Mouse (Mus musculus) midbrain, postnatal 0 days (tissue): ENCODE results near the gene Elf2. TPM values are rescaled to one million over a fixed set of nuclear protein-coding genes. Genes with fewer than 3 reads are reported as not detected.
"Not testable (repeated sequence)": the region's sequence is repeated elsewhere in the genome, so short reads cannot be mapped to it uniquely, and the experiment has no call there.

Experiments
- ATAC-seq: fragments of 200-750 bp; cut with Nextera tagmentation; 2 replicates; pipeline ENCODE4 v1.8.0; 2017; ENCODE audit warnings: moderate number of reproducible peaks, mild to moderate bottlenecking, moderate TSS enrichment, moderate library complexity; ENCODE audit not compliant: low FRiP score
- DNase-seq: peaks from one replicate; pipeline ENCODE4 v3.0.0-alpha.2; 2015; ENCODE audit warnings: low spot score
- H3K27ac ChIP-seq: fragments of 300-500 bp; sonication (generic); 2 replicates; pipeline ENCODE4 v1.5.1; 2014; ENCODE audit warnings: low read depth, mild to moderate bottlenecking, low read length, mixed read lengths
- H3K27me3 ChIP-seq: fragments of 300-500 bp; sonication (generic); 2 replicates; pipeline ENCODE4 v1.6.1; 2014; ENCODE audit warnings: low read length, control low read depth, mixed read lengths; ENCODE audit not compliant: insufficient read depth
- H3K36me3 ChIP-seq: fragments of 300-500 bp; sonication (generic); 2 replicates; pipeline ENCODE4 v1.6.1; 2014; ENCODE audit warnings: low read length, control low read depth, mixed read lengths; ENCODE audit not compliant: insufficient read depth
- H3K4me1 ChIP-seq: fragments of 300-500 bp; sonication (generic); 2 replicates; pipeline ENCODE4 v1.6.1; 2014; ENCODE audit warnings: mild to moderate bottlenecking, control low read depth, antibody characterized with exemption, low read length, mixed read lengths; ENCODE audit not compliant: insufficient read depth
- H3K4me2 ChIP-seq: fragments of 300-500 bp; sonication (generic); 2 replicates; pipeline ENCODE4 v1.6.1; 2014; ENCODE audit warnings: low read depth, mild to moderate bottlenecking, low read length, mixed read lengths; ENCODE audit not compliant: poor library complexity, severe bottlenecking
- H3K4me3 ChIP-seq: fragments of 300-500 bp; sonication (generic); 2 replicates; pipeline ENCODE4 v1.5.1; 2014; ENCODE audit warnings: low read depth, mild to moderate bottlenecking, low read length, moderate library complexity
- H3K9ac ChIP-seq: fragments of 300-500 bp; sonication (generic); replicated peaks from 2 replicates; pipeline ENCODE4 v1.6.1; 2014; ENCODE audit warnings: mild to moderate bottlenecking, low read length, moderate library complexity, mixed read lengths; ENCODE audit not compliant: poor library complexity, severe bottlenecking
- H3K9me3 ChIP-seq: fragments of 300-500 bp; sonication (generic); 2 replicates; pipeline ENCODE4 v1.6.1; 2016; ENCODE audit warnings: low read length, control low read depth
- CTCF ChIP-seq: IDR thresholded peaks from 2 replicates; pipeline ENCODE4 v1.5.1; 2016; ENCODE audit warnings: antibody characterized with exemption, mild to moderate bottlenecking
- WGBS: fragments of 180-500 bp; shearing (Covaris S2); extraction: QIAGEN DNeasy Blood & Tissue Kit; methylation state at CpG from one replicate; pipeline ENCODE4 v1.1.7; 2014; 5-methylcytosine and 5-hydroxymethylcytosine counted together
- polyA plus RNA-seq: library from polyadenylated mRNA; unstranded; fragments of >200 nt; fragmentation: Nextera tagmentation; extraction: Ambion mirVana; gene quantifications from 2 replicates; pipeline ENCODE4 v1.2.1, GENCODE M21; 2015
- total RNA-seq: library from RNA; depleted of rRNA; stranded (reverse); fragments of >200 nt; gene quantifications from 2 replicates; pipeline ENCODE4 v1.2.3, GENCODE M21; 2014

Elf2 gene
- total and polyA plus RNA-seq, 2 experiments from 2014 or later, result 26.1 to 38.7 TPM

DNA sequence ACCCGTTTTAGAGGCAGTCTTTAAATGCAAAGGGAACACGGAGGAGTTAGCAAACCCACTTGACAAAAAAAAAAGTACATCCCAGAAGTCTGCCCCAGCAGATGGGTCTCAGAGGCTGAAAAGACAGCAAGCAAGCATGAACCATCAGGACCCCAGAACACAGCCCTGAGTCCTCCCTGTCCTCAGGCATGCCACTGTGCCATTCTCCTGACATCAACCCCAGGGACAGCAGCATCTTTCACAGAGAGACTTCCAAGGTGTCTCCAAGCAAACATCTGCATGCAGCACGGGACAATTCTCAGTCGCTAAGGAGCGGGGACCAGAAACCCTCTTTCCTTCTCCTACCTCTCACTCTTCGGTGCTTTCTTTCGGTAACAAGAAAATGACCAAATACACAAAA, 18.1 kb downstream of the Elf2 start:
- H3K27ac ChIP-seq, result no peak overlapping the region
- 95% methylated on average over 7 of the region's 7 CpGs for WGBS

DNA sequence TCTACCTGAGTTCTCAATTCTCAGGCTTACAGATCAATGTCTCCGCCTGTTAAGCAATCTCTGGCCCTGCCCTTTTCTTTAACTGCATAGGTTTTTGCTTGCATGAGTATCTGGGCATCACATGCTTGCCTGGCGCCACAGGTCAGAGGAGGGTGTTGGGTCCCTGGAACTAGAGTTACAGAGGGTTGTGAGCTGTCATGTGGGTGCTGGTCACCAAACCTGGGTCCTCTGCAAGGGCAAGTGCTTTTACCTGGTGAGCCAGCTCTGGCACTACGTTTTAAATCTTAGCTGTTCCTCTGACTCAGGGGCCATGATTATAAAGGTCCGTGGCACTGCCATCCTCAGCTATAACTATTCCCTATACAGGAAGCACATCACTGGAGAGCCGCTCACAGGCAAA, 19.3 kb downstream of the Elf2 start:
- no peak for ATAC-seq
- H3K4me1 ChIP-seq, result no peaks in the 10 kb centered on the region
- 0 out of 2 replicates have a peak, but pooled peaks cover 2% of the 10 kb centered on the region for H3K36me3 ChIP-seq
- no peak for DNase-seq
- no peak overlapping the region for H3K4me3 ChIP-seq
- H3K9ac ChIP-seq, result no peak overlapping the region
- TF ChIP-seq CTCF, result no peak
- 94% methylated on average over 5 of the region's 5 CpGs for WGBS
- H3K9me3 ChIP-seq, result no peaks in the 10 kb centered on the region
- no peak overlapping the region for H3K27ac ChIP-seq
- H3K4me2 ChIP-seq, result no peak overlapping the region
- H3K27me3 ChIP-seq, result no peaks in the 10 kb centered on the region

More for the DNA sequence above, 18.1 kb downstream of the Elf2 start:
- ATAC-seq, result no peak
- Histone ChIP-seq H3K4me2 (no peak overlapping the region), H3K9ac (no peak overlapping the region), H3K4me1 (no peaks in the 10 kb centered on the region), H3K9me3 (no peaks in the 10 kb centered on the region), H3K4me3 (no peak overlapping the region), H3K36me3 (no peaks in the 10 kb centered on the region), H3K27me3 (no peaks in the 10 kb centered on the region)
- DNase-seq, result no peak
- TF ChIP-seq CTCF, result no peak

DNA sequence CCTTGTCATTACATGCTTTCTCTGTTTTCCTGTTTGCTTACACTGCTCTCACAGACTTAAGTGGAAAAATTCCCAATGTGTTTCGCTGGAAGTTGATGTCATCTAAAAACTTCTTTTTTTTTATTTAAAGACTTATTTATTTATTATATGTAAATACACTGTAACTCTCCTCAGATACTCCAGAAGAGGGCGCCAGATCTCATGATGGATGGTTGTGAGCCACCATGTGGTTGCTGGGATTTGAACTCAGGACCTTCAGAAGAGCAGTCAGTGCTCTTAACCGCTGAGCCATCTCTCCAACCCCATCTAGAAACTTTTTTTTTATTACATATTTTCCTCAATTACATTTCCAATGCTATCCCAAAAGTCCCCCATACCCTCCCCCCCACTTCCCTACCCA, 22.4 kb downstream of the Elf2 start:
- H3K9ac ChIP-seq, H3K4me2 ChIP-seq, H3K27me3 ChIP-seq, DNase-seq, H3K27ac ChIP-seq, H3K4me3 ChIP-seq, ATAC-seq, H3K36me3 ChIP-seq, H3K9me3 ChIP-seq, H3K4me1 ChIP-seq: not testable (repeated sequence)
- WGBS, result 89% methylated on average over 3 of the region's 3 CpGs
- TF ChIP-seq CTCF, result peak; percentile 34; the same call in 1 of the 2 replicates

DNA sequence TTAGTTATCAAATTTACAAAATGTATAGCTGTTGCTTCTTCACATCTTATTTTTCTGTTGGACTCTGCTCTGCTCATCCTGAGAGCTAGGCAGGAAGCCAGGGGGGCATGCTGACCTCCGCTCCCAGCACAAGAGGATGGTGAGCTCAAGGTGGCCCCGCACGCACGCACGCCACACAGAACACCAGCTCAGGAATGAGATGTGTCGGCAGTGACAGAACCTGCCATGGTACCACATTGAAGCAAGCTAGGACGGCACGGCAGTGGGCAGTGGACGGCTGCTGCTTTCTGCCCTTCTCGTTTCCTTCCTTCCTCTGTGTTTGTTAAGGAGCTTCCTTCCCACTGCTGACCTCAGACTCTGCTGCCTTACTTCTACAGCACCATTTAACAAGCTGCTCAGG, 23.6 kb downstream of the Elf2 start:
- Histone ChIP-seq H3K27me3 (no peaks in the 10 kb centered on the region), H3K4me1 (no peaks in the 10 kb centered on the region), H3K4me3 (no peak overlapping the region), H3K9ac (no peak overlapping the region), H3K4me2 (no peak overlapping the region), H3K9me3 (no peaks in the 10 kb centered on the region), H3K36me3 (0 out of 2 replicates have a peak, but pooled peaks cover 2% of the 10 kb centered on the region), H3K27ac (no peak overlapping the region)
- 82% methylated on average over 10 of the region's 10 CpGs for WGBS
- no peak for ATAC-seq
- no peak for TF ChIP-seq CTCF
- no peak for DNase-seq

DNA sequence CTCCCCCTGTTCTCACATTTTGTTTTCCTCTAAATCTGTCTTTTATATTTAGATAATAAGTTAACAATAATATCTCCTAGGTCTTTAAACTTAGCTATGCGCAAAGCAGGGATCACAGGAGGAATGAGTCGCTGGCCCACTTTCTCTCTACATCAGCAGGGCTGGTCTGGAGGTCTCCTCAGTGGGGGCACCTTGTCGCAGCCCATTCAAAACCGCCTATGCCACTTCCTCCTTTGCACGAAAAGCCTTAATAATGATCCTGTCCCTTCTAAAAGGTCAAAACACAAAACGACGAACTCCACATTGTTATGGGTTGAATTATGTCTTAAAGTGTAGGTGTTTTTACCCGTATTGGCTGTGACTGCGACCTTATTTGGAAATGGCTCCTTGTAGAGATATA, 28.8 kb downstream of the Elf2 start:
- Histone ChIP-seq H3K9me3 (no peaks in the 10 kb centered on the region), H3K4me3 (no peak overlapping the region), H3K27me3 (no peaks in the 10 kb centered on the region), H3K27ac (no peak overlapping the region), H3K36me3 (no peaks in the 10 kb centered on the region), H3K9ac (no peak overlapping the region), H3K4me1 (no peaks in the 10 kb centered on the region), H3K4me2 (no peak overlapping the region)
- 52% methylated on average over 9 of the region's 9 CpGs for WGBS
- DNase-seq, result no peak
- TF ChIP-seq CTCF, result no peak
- ATAC-seq, result no peak

DNA sequence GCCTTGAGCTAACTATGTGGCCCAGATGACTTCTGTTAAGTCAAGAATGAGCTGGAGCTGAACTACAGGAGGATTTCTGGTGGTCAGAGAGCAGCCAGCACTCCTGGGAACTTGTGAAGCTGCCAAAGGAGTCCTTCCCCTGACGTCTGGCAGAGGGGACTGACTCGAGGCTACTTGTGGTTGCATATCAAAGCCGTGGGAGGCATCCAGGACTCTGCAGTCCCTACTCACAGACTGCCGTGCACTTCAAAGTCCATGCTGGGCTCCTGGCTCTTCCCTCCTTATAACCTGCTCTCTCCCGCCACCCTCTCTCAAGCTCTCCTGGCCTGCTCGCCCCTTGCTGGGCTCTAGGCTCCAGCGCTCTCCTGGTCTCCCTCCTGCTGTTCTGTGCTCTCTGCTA, 30.4 kb downstream of the Elf2 start:
- Histone ChIP-seq H3K9ac (no peak overlapping the region), H3K4me2 (no peak overlapping the region), H3K4me3 (no peak overlapping the region), H3K4me1 (no peaks in the 10 kb centered on the region), H3K27ac (no peak overlapping the region), H3K36me3 (no peaks in the 10 kb centered on the region), H3K27me3 (no peaks in the 10 kb centered on the region), H3K9me3 (no peaks in the 10 kb centered on the region)
- DNase-seq (peak; percentile 30), ATAC-seq (no peak)
- no peak for TF ChIP-seq CTCF
- WGBS, result 23% methylated on average over 7 of the region's 7 CpGs
